Mouse (Mus musculus) spleen, adult 18-20 months (tissue): Measurements from ENCODE around the gene Emc8.
A peak's percentile ranks its signal among the peaks of the same experiment; 100 is the strongest.

Experiments used
- DNase-seq, 2 experiments: peaks; one replicate each; pipeline ENCODE4 v3.0.0; 2022; ENCODE audit warnings: mixed read lengths in 2 of 2

Gene Emc8

GRCm38 (mm10) chr8:120633665-120634271 lies 34.6 kb downstream of the Emc8 start:
- DNase-seq = no peak

DNA sequence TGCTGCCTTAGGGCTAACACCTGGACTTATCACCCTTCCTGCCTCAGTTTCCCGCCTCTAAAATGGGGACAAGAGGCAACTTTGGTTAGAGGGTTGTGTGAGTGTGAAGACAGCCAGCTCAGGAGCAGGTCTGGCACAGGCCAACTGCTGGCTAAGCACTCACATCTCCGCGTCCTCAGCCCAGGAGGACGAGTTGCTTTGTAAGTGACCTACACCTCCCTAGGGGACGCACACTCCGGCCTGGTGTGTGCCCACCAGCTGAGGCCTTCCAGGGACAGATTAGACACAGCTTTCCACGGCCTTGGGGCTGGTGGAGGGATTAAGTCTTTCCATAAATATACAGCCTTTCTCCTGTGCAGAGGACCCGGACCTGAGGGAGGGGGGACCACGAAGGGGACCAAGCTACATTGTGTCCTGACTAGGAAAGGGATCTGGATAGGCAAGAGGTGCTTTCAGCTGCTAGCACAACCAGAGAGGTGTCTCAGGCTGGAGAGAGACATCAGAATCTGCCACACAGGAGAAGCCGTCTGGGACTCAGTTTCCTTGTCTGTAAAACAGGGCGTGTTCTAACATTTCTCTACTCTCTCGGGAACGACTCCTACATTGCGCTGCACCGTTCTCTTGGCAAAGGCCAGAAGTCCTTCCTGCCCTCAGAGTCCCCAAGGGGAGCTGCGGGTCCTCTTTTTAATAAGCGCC lies 35.3 kb downstream of the Emc8 start:
- no peak for DNase-seq

DNA sequence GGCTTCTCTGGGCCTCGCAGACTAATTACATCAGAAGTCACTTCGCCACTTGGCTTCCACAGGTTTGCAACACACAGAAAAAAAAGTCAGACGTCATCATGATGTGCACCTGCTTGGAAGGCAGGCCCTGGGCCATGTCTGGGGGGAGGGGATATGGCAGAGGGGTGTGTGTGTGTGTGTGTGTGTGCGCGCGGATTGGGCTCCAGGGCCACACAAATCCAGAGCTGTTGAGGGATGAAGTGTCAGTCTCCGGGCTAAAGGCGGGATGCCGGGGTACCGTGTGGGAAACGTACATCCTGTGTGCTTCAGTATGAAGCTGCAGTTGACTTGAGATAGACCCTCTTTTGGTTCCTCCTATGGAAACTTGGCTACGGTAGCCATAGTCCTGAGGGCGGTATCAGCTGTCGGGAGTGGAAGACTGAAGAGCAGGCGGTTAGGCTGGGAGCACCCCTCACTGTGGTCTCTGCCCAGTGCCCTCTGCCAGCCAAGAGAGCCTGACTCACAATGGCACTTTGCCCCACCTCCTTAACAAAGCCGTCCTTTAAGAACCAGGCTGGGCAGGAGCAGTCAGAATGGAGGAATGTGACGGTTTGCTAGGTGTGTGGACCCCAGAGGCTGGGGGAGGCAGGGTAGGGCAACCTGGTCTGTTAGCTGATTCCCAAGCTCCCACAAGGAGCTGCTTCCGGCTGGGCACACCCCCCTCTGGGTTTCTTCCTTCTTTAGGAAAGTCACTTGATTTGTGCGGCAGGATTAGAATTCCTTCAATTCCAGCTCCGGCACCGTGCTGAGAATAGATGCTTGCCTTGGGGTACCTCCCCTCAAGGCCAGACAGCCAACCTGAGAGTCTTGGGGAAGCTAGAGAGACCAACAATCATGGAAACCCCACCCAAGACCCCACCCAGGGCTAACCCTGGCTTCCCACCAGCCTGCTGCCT lies 36.7 kb downstream of the Emc8 start:
- DNase-seq = no peak

DNA sequence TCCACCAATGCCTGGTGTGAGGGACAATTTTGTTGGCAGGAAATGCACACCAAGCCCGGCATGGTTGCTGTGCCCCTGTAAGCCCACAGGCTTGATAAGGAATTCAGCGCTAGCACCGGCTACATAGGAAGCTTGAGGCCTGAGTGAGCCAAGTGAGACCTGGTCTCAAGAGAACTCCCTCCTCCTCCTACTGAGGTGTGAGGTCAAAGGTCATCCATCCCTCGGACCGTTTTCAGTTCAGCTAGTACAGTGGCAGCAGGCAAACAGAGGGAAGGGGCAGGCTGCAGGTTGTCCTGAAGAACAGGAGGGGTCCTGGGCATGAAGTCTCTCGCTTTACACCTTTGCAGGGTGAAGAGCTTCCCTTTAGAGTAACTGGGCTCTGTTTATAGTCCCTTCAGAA lies 37.5 kb downstream of the Emc8 start:
- DNase-seq = no peak

- DNase-seq = no peak
These were observed 38.3 kb downstream of the Emc8 start for GRCm38 (mm10) chr8:120630031-120630430.

- no peak for DNase-seq
These were observed 41.1 kb downstream of the Emc8 start for GRCm38 (mm10) chr8:120627298-120627697.

- DNase-seq = no peak
These were observed 41.9 kb downstream of the Emc8 start for GRCm38 (mm10) chr8:120626461-120626860.

GRCm38 (mm10) chr8:120623608-120624007 lies 44.8 kb downstream of the Emc8 start:
- DNase-seq = no peak

DNA sequence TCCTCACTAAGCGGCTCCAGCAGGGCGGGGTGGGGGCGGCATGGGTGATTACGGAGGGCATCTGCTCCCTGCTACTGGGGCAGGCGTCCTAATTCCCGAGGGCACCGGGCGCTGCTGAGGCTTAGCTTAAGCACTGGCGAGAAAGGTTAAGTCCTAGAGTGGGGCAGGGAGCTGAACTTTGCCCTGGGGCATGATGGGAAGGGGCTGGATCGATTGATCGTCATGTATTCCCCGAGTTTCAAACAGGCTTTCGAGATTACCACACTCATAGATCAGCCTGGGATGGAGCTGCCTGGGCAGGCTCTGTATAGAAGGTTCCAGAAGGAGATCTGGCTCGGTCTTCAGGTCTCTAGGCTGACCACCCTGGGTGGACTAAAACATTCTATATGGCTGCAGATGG lies 46.2 kb downstream of the Emc8 start:
- DNase-seq = no peak

GRCm38 (mm10) chr8:120620441-120620840 lies 47.9 kb downstream of the Emc8 start:
- no peak for DNase-seq

- DNase-seq = no peak
These were observed 48.9 kb downstream of the Emc8 start for GRCm38 (mm10) chr8:120619235-120620180.

GRCm38 (mm10) chr8:120618110-120618509 lies 50.3 kb downstream of the Emc8 start:
- peak; percentile 20 to 61 for DNase-seq

DNA sequence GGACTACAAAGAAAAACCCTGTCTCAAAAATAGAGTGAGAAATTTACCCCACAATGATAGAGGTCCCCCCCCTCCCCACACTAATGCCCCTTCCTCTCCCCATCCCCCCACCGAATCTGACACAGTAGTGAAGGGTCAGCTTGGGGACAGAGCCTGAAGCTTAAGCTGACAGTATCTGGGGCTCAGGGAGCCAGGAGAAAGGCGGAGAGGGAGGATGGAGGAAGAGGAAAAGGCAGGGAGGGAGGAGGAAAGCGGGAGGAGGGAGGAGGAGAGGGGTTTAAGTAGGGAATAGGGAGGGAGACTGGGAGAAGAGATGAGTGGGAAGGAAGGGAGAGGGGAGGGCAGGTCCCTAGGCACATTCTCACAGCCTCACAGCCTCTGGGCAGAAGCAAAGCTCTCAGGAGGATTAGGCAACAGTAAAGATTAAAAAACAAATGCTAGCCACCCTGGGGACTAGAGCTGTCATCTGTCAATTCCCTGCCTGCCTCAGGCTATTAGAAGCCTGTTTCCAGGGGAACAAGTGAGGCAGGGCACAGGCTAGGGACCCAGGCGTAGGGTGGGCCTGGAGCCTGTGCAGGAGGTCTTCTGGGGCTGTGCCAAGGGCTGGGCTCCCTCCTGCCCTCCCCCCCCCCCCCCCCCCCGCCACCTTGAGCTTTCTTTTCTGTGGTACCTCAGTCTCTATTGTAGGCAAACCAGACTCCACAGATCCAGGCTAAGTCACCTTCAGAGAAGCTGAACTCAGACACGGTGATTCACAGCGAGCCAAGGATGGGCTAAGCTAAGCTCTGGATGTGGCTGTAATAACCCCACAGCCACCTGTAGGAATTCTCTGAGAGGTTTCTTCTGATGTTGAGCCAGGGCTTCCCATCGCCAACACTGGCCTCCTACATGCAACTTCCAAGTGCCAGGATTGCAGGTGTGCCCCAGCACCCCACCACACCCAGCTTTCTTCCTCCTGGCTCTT lies 51.4 kb downstream of the Emc8 start:
- no peak for DNase-seq

DNA sequence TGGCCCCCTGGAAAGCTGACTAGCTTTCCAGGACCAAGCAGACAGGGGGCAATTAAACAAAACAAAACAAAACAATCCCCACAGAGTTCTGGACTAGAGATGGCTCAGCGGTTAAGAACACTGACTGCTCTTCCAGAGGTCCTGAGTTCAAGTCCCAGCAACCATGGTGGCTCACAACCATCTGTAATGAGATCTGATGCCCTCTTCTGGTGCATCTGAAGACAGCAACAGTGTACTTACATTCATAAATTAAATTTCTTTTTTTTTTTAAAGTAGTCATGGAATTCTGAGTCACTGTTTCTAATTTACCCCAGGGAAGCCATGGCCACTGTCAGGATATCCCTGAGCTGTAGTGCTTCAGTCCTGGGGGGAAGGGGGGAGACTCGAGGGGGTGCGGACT lies 53.9 kb downstream of the Emc8 start:
- DNase-seq = no peak

- DNase-seq = no peak
These were observed 57.5 kb downstream of the Emc8 start for GRCm38 (mm10) chr8:120610824-120611223.

- peak; percentile 31 to 75 for DNase-seq
These were observed 60.5 kb downstream of the Emc8 start for GRCm38 (mm10) chr8:120607885-120608284.

DNA sequence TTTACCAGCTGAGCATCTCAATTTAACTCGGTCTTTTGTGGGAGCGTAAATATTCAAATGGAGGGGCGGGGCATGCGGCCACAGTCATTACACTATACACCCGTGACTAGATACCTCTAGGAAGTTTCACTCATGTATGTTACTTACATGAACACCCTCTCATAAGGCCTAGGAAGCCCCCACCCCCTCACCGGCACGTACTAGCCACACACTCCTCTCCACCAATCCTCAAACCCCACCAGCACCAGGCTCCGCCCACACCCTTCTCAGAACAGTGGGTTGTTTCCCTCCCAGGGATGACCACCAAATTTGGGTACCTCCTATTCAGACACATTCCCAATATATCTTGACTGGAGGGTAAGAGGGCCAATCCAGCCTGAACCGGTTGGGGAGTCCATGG lies 60.9 kb downstream of the Emc8 start:
- no peak for DNase-seq
